Mouse (Mus musculus) erythroid progenitor cell, adult 5-6 weeks (primary cell): ENCODE measurements around the gene Rpl9-ps6. TPM values are rescaled to one million over a fixed set of nuclear protein-coding genes. Genes with fewer than 3 reads are reported as not detected.
"Not testable (repeated sequence)": the region's sequence is repeated elsewhere in the genome, so short reads cannot be mapped to it uniquely, and the experiment has no call there.

Experiments
- ATAC-seq: replicated peaks from 2 replicates; pipeline ENCODE4 v1.8.0; 2016; ENCODE audit warnings: moderate number of reproducible peaks, mild to moderate bottlenecking, moderate TSS enrichment, inconsistent platforms; ENCODE audit not compliant: poor library complexity, low FRiP score, severe bottlenecking
- total RNA-seq, 2 experiments: library from RNA; stranded (forward) in 1 of 2; stranded (reverse) in 1 of 2; fragments of 150-400 nt in 1 of 2; fragments of 186-747, 209-891 nt in 1 of 2; gene quantifications; 2 replicates each; pipeline versions ENCODE4 v1.2.3 to v1.2.4; 2015 to 2017; ENCODE audit warnings: low replicate concordance in 2 of 2

The Rpl9-ps6 gene
- total RNA-seq, 2 experiments from 2014 or later, result 19.6 to 123 TPM

DNA sequence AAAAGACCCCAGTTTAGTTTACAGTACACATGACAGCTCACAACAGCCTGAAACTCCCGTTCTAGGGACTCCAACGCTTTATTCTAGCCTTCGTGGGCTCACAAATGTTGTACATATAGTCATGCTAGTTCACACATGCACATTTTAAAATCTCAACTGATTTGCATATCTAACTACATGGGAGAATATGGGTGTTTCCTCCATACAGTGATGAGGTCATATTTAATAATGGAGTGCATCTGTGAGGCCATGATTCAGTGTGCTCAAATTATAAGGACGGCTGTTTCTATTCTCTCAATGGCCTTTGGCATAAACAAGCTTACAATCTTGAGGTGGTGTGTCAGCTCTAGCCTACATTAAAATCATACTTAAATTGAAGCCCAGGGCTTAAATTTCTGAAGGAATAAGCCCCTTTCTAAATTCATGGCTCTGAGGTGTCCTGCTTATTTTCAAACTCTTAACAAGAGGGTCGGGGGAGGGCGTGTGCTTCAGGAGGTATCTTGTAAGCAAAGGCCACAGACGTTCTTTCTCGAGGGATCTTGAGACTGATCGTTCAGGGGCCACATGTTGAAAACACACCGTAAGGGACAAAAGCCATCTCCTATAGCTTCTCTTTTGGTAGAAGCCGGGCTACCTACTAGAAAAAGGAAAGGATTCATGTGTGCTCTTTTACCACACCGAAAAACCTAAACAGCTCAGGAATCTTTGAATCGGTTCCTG lies 18.7 kb upstream of the Rpl9-ps6 start:
- no peak for ATAC-seq

DNA sequence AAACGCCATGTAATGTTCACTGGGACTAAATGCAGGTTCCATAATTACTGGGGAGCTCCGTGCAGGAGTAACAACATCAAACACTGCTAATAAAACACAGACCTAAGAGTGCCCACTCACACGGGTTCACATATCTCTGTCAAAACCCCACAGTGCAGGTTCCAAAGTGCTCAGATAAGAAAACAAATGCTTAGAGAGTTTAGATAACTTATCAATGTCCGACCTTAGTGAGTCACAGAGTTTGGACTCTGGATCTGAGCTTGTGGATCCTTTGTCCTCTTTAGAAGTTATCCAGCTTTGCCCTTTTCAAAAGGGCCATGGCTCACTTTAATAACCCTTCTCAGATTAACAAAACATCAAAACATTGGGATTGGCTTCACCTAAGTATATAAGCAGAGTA lies 15.1 kb upstream of the Rpl9-ps6 start:
- no peak for ATAC-seq

DNA sequence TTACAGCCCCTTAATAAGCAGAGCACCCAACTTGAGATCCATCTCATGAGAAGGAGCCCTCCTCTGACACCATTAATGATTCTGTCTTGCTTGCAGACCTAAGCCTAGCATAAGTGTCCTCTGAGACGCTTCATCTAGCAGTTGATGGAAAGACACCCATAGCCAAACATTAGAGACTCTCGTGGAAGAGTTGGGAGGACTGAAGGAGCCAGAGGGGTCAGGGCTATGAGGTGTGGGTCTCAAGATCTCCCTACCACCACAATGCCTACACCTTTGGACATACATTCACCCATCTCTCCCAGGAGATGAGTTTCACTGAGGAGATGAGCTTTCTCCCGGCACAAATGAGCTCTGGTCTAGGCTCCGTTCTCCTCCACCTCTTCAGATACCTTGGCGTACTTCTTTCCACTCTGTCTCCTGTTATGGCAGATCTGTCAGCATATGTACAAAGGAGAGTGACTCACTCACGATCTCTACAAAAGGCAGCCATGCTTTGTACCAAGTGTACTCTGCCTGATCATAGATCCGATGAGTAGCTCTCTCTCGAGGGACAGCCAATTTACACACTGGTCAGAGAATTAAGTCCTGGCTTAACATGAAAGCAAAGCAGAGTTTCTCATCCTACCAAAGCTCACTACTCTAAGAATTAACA lies 14.5 kb upstream of the Rpl9-ps6 start:
- peak; percentile 1; the same call in 1 of the 2 replicates for ATAC-seq

DNA sequence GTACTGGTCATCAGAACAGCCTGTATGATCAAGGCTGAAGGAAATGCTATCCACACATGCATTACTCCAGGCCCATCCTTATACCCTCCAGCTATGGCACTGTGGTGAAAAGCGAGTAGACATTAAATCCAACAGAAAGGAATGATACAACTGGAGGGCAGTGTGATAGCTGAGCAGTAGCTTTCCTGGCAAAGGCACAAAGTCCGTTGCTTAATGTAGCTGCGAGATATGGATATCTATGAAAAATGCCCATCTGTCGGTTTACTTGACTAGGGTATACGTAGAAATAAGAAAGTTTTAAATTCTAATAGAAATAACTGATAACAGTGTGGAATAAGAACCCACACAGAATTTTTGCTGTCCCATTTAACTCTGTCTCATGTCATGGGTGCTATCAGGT lies 13.9 kb upstream of the Rpl9-ps6 start:
- ATAC-seq, result peak; percentile 48

DNA sequence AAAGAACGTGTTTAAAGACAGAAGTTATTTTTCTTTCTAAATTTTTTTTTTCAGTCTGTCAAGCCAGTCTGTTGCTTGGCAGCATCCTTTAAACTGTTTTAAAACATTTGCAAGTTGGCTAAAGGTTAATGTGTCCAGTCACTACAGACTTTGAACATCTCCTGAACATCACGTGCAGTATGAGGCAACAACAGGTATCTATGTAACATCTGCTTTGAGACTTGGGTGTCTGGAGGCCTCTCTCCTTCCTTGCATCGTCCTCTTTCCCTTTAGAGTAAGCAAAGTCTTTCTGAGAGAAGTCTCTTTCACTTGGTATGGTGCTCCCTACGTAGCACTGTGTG lies 10.3 kb upstream of the Rpl9-ps6 start:
- peak; percentile 28 for ATAC-seq

DNA sequence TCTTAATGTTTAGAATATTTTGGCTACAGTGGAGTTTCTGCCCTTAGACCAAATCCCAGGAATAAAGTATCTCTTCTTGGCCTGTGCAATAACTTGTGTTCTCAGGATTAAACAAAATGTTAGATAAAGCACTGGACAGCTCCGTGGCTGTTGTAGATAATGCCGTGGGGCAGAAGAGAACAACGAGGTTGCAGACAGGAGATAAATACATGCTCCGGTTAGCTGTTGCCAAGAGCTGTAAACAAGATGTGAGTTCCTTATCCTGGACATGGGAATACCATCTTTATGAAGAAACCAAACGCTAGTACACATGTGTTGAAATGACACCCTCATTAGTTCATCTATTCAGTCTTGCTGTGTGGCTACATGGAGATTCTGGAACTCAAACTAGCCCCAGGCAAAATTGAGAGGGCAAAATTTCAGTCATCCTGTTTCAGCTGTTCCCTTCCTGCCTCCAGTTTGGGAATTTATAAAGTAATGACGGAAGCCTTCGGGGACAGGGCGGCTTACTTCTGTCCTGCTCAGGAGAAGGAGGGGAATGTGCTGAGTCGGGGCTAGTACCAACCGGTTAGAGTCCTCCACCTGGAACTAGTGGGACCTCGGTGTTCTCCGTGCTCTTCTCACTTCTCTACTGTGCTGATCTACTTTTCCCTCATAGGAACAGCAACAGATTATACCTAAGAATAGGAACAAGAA lies 9.8 kb upstream of the Rpl9-ps6 start:
- peak; percentile 80 for ATAC-seq

DNA sequence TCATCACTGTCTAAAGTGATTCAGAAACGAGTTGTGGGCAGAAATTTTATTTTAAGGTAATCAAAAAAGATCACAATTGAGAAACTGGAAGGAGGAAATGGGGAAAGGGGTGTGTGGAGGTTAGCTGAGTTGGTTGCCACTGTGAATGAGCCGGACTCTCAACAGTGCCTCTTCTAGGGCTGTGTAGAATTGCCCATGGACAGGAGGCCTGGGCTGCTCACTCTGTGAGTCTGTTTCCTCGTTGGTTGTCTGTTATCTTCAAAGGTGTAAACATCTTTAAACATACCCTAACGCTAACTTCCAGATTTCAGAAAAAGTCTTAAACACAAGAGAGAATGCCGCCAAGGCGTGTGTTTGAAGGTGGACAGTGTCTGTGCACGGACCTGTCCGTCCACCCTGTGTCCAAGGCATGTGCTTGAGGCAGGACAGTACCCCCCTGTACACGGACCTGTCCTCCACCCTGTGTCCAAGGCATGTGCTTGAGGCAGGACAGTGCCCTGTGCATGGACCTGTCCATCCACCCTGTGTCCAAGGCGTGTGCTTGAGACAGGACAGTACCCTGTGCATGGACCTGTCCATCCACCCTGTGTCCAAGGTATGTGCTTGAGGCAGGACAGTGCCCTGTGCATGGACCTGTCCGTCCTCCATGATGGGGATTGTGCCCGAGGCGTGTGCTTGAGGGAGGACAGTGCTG lies 4.3 kb upstream of the Rpl9-ps6 start:
- ATAC-seq, result 0 out of 2 replicates have a peak, but pooled peaks have one; percentile 43

DNA sequence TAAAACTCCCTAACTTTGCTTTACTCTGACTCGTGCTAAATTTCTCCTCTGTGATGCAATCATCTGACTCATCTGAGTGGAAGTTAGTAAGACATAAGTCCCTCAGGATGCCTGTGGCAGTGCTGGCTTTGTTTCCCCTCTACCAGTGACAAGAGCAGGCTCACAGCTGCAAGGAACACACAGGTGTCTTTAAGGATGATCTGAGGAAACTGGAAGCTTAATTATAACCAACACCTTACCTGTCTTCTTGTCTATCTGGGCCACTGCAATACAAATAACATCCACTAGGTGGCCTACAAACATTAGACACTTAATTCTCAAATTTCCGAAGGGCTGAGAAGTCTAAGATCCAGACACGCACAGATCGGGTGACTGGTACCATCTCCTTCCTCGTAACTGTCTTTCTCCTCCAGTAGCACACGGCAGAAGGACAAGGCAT lies 3.7 kb upstream of the Rpl9-ps6 start:
- peak; percentile 87 for ATAC-seq

DNA sequence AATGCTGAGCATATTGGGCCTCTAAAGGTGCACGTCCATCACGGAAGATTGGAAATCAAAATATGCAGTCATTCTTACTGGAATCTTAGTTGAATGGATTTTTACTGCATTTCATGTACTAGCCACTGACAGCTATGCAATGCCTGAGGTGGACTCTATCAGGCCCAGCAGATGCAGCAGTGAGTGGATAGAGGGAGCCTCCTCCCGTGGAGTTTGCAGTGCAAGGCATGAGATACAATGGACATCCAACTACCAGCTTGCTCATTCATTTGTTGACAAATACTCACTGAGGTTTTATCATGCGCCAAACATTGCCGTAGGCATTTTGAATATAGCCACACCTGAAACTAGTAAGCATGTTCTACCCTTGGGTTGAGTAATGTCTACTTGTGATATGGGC lies 947 bp upstream of the Rpl9-ps6 start:
- no peak for ATAC-seq

DNA sequence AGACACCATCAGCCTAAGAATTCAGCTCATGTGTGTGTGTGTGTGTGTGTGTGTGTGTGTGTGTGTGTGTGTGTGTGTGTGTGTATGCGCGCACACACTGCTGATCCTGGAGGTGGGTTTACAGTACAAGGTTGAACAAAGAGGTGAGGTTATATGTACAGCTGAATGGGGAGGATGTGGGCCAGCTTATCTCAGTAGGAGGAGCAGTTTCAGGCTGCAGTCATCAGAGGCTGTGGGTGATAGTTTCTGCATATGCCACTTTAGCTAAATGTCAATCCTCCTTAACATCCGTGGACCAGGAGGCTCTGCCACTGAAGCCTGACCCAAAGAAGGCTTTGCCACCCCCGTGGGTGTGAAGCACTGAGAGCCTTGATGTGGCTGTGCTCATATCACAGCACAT lies 1.1 kb downstream of the Rpl9-ps6 start:
- ATAC-seq, result no peak

DNA sequence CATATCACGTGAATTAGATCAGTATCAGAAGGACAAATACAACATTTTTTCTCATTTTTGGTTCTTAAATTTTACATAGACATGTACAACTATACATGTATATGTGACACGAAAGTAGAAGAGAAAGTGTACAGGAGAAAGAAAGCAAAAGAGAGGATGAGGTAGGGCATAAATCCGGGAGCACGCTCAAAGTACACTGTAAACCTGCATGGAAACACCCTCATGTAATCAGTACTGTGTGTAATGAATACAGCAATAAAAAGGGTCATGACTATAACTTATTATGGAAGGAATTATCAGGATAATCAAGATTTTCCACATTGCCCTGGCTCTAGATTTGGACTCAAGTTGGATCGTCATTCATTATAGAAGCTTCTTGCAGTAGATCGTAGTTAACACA lies 3.3 kb downstream of the Rpl9-ps6 start:
- ATAC-seq, result no peak

DNA sequence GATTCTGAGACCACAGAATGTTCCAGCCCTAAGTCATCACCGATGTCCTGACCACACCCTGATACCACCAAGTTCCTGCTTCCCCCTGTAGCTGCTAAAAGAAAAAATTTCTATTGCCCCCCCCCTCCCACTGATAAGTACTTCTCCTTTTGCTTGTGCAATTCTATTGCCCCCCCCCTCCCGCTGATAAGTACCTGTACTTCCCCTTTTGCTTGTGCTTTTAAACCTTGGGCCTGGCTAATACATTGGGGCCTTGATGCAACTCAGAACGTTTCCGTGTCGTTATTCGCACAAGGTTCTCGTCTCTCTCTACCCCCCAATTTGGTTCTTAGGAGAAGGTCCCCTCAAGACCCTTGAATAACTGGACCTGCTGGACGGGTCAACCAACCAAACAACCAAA lies 8.7 kb downstream of the Rpl9-ps6 start:
- not testable (repeated sequence) for ATAC-seq

DNA sequence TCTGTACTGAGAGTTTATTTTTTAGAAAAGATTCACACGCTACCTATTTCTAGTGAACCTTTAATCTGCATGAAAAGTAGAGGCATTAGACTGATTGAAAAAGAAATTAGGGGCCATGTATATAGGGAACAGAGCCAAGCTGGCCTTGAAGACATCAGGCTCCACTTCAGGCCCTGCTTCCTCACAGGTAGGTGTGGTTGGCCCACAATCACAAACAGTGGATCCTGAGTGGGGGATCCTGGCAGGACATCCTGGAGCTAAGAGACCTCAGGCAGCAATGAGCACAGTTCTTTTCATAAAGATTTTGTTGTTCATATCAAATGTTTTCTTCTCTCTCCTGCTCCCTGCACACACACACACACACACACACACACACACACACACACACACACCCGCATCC lies 9.6 kb downstream of the Rpl9-ps6 start:
- no peak for ATAC-seq

DNA sequence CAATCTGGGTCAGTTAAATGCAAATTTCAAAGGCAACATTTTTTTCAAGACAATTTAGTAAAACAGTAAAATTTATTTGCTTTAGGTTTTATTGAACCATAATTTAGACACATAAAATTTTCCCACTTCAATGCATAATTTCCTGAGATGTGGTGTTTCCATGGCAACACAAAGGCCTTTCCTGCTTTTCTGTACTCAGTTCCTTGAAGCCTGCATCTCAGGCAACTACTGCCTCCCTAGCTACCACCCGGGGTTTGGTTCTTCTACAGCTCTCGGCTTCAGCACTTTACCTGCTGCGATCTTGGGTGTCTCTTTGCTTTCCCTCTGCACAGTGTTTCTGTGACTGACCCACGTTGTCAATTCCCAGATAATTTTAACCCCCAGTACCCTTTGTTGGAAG lies 14.1 kb downstream of the Rpl9-ps6 start:
- no peak for ATAC-seq

DNA sequence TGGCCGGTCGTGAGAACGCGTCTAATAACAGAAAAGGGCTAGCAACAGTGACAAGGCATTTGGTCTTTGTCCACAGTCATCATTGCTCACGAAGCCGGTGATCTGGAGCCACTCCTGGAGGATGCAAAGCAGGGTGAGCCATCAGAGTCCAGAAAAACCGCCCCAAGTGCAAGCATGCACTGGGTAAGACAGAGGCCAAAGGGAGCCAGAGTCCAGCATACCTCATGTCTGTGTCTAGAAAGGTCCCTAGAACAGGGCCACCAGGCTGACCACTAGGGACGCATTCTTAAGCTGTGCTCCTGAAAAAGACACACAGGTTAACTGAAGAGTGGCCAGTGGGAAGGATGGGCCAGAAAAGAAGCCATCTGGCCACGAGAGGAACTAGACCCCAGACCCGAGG lies 17.4 kb downstream of the Rpl9-ps6 start:
- ATAC-seq, result no peak

DNA sequence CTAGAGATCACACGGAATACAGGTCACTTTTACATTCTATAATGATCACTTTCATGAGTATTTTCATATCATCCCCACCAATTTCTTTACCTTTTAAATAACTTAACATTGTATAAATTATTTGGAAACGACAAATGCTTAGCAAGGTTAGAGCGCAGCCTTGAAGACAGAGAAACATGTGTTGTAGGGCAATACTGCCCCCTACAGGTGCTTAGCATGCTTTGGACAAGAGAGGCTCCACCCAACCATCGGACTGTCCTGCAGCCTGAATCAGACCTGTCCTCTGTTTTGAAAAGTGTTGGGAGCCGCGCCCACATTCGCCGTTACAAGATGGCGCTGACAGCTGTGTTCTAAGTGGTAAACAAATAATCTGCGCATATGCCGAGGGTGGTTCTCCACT lies 24.8 kb downstream of the Rpl9-ps6 start:
- no peak for ATAC-seq

DNA sequence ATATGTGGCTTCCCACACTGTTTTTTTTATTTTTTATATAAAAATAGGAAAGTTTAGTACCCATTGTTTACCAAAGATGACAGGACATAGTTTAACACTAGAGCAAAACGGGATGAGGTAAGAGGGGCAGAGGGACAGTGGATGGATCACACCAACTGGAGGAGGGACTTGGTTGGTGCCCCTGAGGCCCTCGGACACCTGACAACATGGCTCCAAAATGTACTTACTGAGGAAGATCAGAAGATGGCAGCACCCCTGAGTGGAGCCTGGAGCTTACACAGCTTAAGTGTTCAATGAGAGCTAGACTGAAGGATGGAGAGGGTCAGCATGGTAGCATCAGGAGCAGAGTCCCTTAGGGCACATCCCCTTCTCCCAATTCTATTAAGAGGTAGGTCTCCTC lies 27.0 kb downstream of the Rpl9-ps6 start:
- ATAC-seq, result peak; percentile 52

DNA sequence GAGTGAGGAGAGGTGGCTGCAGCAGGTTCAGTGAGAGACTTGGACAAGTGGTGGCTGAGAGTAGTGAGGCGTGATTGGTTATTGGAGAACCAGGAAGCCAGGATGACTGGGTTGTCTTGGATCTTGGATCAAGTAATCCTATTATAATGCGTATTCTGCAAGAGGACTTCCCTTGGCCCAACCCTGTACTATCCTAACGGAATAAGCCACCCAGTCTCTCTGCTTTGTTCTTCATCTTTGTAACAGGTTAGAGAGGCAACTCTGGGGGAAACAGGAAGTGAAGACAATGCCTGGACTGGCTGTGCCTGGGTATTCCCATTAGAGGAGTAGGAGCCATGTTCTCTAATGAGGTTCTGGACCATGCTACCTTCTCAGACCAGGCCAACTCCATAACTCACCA lies 40.5 kb downstream of the Rpl9-ps6 start:
- ATAC-seq, result no peak

DNA sequence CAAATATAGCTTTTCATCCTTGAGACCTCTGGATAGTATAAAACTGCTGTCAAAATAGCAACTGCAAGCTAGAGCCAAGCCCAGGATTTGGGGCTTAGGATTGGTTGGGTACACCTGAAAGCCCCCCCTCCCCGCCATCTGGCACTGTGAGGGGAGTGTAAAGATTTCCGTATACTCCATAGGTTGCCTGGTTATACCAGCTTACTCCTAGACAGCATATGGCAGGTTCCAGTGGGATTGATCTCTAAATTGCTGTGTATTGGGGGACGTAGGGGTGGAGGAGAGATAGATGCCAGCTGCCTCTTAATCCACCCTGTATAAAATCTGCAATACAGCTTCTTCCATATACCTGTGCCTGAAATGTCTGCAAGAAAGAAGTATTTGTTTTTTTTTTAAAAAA lies 41.7 kb downstream of the Rpl9-ps6 start:
- ATAC-seq, result no peak; the same call in 1 of the 2 replicates

DNA sequence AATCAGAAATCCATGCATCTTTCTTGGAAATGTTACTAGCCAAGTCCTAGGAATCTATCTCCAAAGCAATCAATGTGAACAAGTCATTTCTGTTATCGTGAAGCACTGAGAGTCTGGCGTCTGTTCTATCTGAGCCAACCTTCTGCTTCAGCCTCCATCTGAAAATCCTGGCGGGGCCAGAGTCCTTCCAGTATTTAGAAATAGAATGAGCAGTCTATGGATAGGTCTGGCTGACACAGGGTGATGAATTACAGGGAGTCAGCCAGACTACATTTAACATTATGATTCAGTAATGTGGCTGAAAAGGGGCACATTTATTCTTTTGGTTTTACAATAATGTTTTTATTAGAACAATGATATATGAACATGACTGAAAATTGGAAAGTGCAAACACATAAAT lies 47.3 kb downstream of the Rpl9-ps6 start:
- no peak for ATAC-seq
